Mouse (Mus musculus): ENCODE data around the gene Lrrc74a.
A peak's percentile ranks its signal among the peaks of the same experiment; 100 is the strongest.

Lrrc74a gene

DNA sequence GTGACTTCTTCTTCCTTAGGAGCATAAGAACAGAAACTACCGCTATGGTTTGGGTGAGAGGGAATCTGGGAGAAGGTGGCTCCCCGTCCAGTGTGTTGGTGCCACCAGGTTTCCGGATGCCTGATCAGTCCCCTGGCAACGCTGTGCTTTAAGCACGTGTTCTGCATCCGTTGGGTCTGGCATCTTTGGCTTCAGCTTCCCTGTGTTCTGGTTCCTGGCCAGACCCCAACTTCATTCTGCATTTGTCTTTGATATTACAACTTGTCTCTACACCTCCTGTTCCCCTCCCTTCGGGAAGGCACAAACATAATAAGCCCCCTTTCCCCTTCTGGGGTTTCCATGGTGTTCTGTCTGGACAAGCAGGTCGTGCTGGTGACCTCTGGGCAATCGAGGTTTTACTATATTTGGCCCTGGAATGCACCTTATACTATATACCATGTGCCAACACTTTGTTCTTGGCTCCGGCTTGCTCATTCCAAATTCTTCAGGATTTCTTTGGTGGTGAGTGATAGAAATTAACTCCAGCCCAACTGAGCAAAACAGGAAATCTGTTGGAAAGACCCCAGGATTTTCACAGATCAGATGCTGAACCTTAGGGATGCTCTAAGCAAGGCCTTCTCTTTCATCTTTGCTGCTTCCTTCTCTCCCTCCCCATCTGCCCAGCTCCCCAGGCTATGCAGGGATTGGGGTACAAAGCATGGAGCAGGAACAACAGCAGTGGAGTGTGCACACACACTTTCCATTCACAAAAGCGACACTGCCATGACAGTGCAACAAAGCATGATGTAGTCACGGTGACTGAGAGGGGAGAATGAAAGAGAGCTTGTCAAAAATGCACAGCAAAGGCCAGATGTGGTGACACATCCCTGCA lies 52.2 kb downstream of the Lrrc74a start:
- DNase-seq (ENCODE audit: low spot score in 2 of 2) = no peak

GRCm38 (mm10) chr12:86787020-86787553 lies 52.9 kb downstream of the Lrrc74a start:
- no peak for DNase-seq (ENCODE audit: low spot score in 2 of 2)

GRCm38 (mm10) chr12:86790100-86790848 lies 56.1 kb downstream of the Lrrc74a start:
- DNase-seq (ENCODE audit: low spot score in 2 of 2) = no peak

- no peak for DNase-seq (ENCODE audit: low spot score in 2 of 2)
Observed at GRCm38 (mm10) chr12:86790849-86791127, 56.6 kb downstream of the Lrrc74a start.

DNA sequence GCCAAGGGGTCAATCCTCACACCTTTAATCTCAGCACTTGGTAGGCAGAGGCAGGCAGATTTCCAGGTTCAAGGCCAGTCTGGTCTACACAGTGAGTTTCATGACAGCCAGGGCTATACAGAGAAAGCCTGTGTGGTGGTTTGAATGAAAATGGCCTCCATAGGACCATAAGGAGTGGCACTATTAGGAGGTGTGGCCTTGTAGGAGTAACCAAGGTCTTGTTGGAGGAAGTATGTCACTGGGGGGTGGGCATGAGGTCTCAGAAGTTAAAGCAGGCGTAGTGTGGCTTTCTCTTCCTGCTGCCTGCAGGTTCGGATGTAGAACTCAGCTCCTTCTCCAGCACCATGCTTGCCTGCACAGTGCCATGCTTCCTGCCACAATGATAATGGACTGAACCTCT lies 57.8 kb downstream of the Lrrc74a start:
- no peak for DNase-seq (ENCODE audit: low spot score in 2 of 2)

GRCm38 (mm10) chr12:86793830-86794229 lies 59.7 kb downstream of the Lrrc74a start:
- DNase-seq (ENCODE audit: low spot score in 2 of 2) = no peak

DNA sequence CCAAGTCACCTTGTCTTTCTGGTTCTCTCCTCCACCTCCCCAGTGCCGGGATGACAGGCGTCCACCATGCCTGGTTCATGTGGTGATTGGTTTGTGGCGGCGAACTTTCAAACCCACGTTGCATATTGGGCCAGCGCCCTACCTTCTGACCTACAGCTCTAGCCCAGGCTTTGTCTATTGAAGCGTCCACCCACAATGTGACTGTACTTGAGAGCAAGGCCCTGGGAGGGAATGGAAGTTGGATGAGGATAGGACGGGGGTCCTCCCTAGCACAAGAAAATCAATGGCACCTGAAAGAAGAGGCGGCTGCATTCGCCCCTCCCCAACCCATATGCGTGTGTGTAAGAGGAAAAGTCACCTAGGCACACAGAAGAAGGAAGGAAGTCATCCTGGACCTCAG lies 60.2 kb downstream of the Lrrc74a start:
- DNase-seq (ENCODE audit: low spot score in 2 of 2) = no peak

DNA sequence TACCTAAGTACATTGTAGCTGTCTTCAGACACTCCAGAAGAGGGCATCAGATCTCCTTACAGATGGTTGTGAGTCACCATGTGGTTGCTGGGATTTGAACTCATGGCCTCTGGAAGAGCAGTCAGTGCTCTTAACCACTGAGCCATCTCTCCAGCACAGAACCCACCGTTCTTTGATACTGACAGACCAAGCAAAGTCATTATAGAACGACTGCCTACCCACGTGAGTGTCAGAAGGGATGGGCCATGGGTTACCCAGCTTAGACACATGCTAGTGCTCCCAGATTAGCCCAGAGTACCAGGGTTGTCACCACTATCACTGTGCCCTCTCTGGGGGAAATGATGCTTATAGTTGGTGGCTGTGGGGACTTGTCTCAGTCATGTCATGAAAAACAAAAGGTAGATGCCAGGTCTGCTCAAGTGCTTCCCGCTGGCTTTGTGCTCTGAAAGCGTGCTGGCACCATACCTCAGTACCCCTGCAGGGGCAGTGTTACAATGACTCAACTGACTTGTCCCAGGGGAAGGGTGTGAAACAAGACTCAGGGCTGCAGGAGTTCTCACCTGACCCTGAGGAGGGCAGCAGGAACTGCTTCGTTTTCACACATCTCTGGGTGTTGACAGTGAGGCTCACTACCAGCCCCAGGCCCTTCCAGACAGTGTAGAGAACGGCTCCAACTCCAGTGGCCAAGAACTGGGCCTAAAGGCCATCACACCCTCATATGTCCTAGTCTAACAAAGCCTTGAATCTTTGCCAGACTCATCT lies 61.1 kb downstream of the Lrrc74a start:
- no peak for DNase-seq (ENCODE audit: low spot score in 2 of 2)

GRCm38 (mm10) chr12:86795838-86796232 lies 61.7 kb downstream of the Lrrc74a start:
- DNase-seq (ENCODE audit: low spot score in 2 of 2) = peak; percentile 79 to 90

DNA sequence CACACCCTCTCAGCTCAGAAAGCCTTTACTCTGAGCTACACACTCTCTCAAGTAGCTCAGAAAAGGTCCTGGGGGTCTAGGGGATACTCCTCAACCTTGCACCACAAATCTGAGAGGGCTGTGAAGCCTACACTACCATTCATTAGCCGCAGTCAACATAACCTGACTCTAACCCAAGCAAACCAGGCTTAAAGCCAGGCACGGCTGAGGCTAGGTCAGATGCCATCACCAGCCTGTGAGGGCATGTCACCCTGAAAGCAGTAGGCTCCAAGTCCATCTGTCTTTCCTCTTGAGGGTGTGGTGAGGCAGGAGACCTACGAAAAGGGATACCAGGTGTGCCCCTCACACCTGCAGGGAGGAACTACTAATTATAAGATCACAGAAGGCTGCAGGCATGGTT lies 62.2 kb downstream of the Lrrc74a start:
- no peak for DNase-seq (ENCODE audit: low spot score in 2 of 2)

DNA sequence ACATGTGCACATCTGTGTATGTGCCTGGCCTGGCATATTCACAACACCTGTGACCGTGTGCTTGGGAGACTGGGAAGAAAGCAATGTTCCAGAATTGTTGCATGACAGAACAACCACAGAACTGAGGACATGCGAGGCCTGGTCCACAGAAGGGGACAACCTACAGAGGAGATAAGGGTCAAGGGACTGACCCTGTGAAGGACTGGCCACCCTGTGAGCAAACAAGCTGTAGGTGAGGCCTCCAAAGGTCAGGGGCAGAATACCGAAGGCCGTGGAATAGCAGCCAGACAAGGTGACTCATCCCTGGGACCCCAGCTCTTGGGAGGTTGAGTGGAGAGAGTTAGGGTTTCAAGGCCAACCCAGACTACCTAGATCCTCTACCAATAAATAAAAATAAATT lies 63.6 kb downstream of the Lrrc74a start:
- DNase-seq (ENCODE audit: low spot score in 2 of 2) = no peak

DNA sequence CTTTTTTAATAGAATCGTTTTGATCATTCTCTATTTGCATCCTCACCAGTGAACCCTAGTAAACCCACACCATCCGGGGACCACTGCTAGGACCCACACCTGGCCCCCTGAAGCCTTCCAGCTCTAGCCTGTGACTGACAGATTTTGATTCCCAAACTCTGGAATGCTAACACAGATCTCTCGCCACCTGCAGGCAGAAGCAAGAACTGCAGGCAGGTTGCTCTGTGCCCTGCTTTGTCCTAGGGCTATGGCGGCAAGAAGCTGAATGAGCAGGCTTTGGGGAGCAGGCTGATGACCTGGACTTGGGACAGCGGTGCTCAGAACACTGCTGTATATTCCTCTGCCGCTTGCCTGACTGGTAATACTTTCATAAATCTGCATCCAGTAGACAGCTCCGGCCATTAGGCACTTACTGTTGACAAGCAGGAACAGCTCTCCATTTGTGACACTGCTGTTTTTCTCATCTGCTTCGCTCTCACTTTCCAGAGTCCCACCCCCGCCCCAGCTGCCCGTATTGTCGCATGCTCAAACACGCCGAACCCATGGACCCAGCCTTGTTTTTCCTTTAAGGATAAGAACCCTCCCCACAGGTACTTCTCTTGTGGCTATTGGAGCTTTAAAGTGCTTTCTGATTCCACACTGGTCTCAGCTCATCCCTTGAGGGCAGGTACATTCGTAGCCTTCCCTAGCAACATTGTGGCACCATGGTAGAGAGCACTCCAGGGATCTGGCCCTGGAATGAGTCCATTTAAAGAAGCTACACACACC lies 64.8 kb downstream of the Lrrc74a start:
- DNase-seq (ENCODE audit: low spot score in 2 of 2) = peak; percentile 91 to 94

- DNase-seq (ENCODE audit: low spot score in 2 of 2) = no peak
Observed at GRCm38 (mm10) chr12:86799786-86800185, 65.6 kb downstream of the Lrrc74a start.

DNA sequence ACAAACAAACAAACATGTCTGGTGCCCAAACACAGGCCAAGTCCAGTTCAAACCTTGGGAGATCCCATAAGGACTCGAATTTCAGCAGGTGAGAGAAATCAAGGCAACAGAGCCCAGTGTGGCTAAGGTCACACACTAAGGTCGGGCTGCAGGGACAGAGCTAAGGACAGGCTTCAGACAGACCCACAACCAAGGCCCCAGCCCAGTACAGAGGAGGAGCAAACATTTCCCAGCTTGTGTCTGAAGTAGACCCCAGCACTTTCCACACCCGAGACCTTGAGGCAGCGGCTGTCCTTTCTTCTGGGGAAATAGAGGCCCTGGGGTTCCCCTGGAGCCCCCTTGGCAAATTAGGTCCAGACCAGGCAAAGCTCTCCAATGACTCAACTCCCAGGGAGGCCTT lies 66.2 kb downstream of the Lrrc74a start:
- DNase-seq (ENCODE audit: low spot score in 2 of 2) = no peak

- no peak for DNase-seq (ENCODE audit: low spot score in 2 of 2)
Observed at GRCm38 (mm10) chr12:86800765-86801147, 66.6 kb downstream of the Lrrc74a start.

GRCm38 (mm10) chr12:86801148-86802004 lies 67.2 kb downstream of the Lrrc74a start:
- DNase-seq (ENCODE audit: low spot score in 2 of 2) = peak; percentile 94 to 96

DNA sequence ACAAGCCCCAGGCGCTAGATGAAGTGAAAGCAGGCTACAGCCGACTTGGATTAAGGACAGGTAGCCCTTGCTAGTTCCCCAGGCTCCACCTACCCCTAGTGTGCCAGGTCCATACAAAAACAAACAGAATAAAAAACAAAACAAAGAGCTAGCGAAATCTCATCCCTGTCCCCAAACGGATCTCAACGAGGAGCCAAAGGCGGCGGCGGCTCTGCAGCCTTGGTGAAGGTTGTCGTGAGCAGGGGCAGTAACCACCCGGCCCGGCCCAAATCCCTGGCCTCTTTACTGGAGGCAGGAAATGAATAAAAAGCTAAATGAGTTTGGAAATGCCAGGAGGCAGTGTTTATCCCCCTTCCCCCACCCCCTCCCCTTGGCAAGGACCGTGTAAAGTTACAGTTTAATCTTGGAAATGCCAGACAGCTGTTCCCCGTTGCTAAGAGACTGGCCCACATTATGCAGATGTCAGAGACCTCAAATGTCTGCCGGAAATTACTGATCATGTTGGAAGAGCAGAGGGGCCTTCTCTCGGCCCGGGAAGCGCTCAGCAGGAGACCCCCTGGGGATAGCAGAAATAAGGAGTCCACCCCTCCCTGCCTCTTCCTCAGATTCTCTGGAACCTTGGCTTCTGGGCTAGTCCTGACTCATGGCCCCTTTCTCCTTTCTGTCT lies 68.0 kb downstream of the Lrrc74a start:
- peak; percentile 57 to 71 for DNase-seq (ENCODE audit: low spot score in 2 of 2)

- no peak for DNase-seq (ENCODE audit: low spot score in 2 of 2)
Observed at GRCm38 (mm10) chr12:86802899-86803298, 68.7 kb downstream of the Lrrc74a start.

DNA sequence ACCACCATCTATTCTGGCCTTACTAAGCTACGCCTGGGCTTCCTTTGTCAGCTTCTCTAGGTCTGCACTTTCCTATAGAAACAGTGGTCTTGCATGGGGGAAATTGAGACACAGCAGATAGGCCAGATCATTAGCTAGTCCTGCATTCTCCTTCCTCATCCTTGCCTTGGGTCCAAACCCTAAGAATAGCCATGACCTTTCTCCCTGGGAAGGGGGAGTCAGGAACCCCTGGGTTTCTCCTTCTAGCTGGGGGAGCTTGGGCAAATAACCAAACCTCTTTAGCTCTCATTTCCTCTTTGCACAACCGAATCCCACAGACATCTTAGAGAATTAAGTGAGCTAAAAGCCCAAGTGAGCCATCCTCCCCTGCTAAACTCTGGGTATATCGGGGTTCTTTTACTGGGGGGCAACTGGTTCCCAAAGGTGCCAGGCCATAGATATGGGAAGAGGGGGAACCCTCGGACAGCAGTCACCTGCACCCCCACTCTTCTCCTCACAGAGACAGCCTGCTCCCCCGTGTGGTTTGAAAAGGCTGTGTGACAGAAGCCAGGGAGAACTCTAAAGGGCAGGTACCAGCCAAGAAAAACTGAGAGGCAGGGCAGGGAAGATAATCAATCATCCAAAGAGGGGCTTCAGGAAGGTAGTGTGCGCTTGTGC lies 69.6 kb downstream of the Lrrc74a start:
- DNase-seq (ENCODE audit: low spot score in 2 of 2) = no peak
